Mouse (Mus musculus): Measurements from ENCODE around the gene Wwox. TPM values are rescaled to one million over a fixed set of nuclear protein-coding genes. Genes with fewer than 3 reads are reported as not detected.

Wwox gene
- polyA plus RNA-seq, 2 experiments = 2.5 to 2.6 TPM

DNA sequence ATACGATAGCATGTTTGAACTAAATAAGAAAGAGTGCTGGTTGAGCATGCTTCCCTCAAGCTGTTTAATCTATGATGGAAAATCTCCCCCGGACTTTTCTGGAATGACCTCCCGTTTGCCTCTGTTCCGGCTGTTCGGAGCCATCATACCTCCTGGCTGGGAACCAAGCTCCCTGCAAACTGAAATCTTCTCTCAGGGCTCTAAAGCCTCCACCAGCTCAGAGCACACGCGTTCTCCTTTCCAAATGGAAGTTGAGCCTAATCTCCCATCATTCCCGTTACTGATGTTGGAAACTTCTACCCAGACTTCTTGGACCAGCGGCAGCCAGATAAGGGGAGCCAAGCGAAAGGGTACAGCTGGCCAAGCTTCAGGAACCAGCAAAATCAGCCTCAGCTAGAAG, 37.5 kb downstream of the Wwox start:
- no peak for TF ChIP-seq EP300 (IDR thresholded peaks at IDR 0.05; ENCODE audit: low read depth)
- no peak for TF ChIP-seq CTCF (IDR thresholded peaks at IDR 0.05; ENCODE audit: low read depth)
- no peak for ATAC-seq (ENCODE audit: insufficient read depth)
- no peak for DNase-seq (ENCODE audit: low read depth in 3 of 3, low spot score in 3 of 3)
- Histone ChIP-seq H3K4me1 (replicated peaks; ENCODE audit: control insufficient read depth in 2 of 2, insufficient read depth in 2 of 2, low read length in 1 of 2) (peaks cover 0 to 6% of the 10 kb centered on the region in 2 experiments; a peak in 1 of 4 replicates), H3K27me3 (ENCODE audit: control insufficient read depth, insufficient read depth, low read length) (no peaks in the 10 kb centered on the region), H3K36me3 (replicated peaks; ENCODE audit: control insufficient read depth, insufficient read depth, low read depth) (no peaks in the 10 kb centered on the region), H3K9ac (replicated peaks) (no peak overlapping the region), H3K4me2 (ENCODE audit: low read depth) (no peak overlapping the region), H3K27ac (no peak overlapping the region), H3K9me3 (ENCODE audit: control insufficient read depth, low read length) (no peaks in the 10 kb centered on the region), H3K4me3 (ENCODE audit: insufficient read depth in 1 of 2, low read depth in 2 of 2, low read length in 2 of 2) (no peak overlapping the region)
- 75% methylated on average over 10 of the region's 10 CpGs for WGBS (ENCODE audit: insufficient replicate concordance)

DNA sequence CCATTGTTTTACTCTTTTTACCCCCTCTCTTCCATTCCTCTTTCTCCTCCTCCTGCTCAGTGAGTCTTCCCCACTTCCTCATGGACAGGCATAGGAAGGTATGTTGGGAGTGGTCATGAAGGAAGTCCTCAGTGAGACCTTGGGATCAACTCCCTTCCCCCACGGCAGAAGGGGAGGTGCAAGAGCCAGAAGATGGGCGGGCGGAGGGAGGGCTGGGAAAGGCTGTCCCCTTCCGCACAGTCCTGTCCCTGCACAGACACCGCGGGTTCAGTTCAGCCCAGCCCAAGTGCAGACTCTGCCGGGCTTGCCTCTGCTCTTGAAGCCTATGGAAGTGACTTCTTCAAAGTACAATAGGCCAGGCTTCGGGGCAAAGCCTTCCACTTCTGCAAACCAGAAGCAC, 38.3 kb downstream of the Wwox start:
- Histone ChIP-seq H3K4me2 (ENCODE audit: low read depth) (no peak overlapping the region), H3K9ac (replicated peaks) (no peak overlapping the region), H3K36me3 (replicated peaks; ENCODE audit: control insufficient read depth, insufficient read depth, low read depth) (no peaks in the 10 kb centered on the region), H3K4me3 (ENCODE audit: insufficient read depth in 1 of 2, low read depth in 2 of 2, low read length in 2 of 2) (no peak overlapping the region), H3K27me3 (ENCODE audit: control insufficient read depth, insufficient read depth, low read length) (no peaks in the 10 kb centered on the region), H3K27ac (no peak overlapping the region), H3K4me1 (replicated peaks; ENCODE audit: control insufficient read depth in 2 of 2, insufficient read depth in 2 of 2, low read length in 1 of 2) (peaks cover 0 to 6% of the 10 kb centered on the region in 2 experiments; a peak in 1 of 4 replicates), H3K9me3 (ENCODE audit: control insufficient read depth, low read length) (no peaks in the 10 kb centered on the region)
- TF ChIP-seq EP300 (IDR thresholded peaks at IDR 0.05; ENCODE audit: low read depth) (no peak), CTCF (IDR thresholded peaks at IDR 0.05; ENCODE audit: low read depth) (no peak)
- ATAC-seq (ENCODE audit: insufficient read depth) (0 out of 2 replicates have a peak, but pooled peaks have one; percentile 15), DNase-seq (ENCODE audit: low read depth in 3 of 3, low spot score in 3 of 3) (no peak)
- 62% methylated on average over 8 of the region's 8 CpGs for WGBS (ENCODE audit: insufficient replicate concordance)

DNA sequence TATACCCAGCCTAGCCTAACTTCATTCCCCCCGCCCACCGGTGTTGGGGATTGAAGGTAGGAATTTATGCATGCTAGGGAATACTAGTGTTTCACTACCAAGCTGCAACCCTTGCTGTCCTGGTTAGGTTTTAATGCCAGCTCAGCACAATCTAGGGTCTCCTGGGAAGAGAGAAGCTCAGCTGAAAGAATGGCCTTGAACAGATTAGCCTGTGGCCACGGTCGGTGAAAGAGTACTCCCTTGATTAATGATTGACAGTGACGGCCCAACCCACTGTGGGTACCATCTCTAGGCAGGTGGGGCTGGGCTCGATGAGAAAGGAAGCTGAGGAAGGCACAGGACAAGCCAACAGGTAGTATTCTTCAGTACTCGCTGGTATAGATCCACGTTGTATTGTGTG, 40.3 kb downstream of the Wwox start:
- DNase-seq (ENCODE audit: low read depth in 3 of 3, low spot score in 3 of 3) = no peak
- H3K9me3 ChIP-seq (ENCODE audit: control insufficient read depth, low read length) = no peaks in the 10 kb centered on the region
- H3K4me2 ChIP-seq (ENCODE audit: low read depth) = no peak overlapping the region
- no peaks in the 10 kb centered on the region for H3K27me3 ChIP-seq (ENCODE audit: control insufficient read depth, insufficient read depth, low read length)
- WGBS (ENCODE audit: insufficient replicate concordance) = 60% methylated on average over 8 of the region's 8 CpGs
- no peaks in the 10 kb centered on the region for H3K36me3 ChIP-seq (replicated peaks; ENCODE audit: control insufficient read depth, insufficient read depth, low read depth)
- 0 out of 2 replicates have a peak, but pooled peaks have one; percentile 6 for ATAC-seq (ENCODE audit: insufficient read depth)
- TF ChIP-seq EP300 (IDR thresholded peaks at IDR 0.05; ENCODE audit: low read depth) (no peak), CTCF (IDR thresholded peaks at IDR 0.05; ENCODE audit: low read depth) (no peak)
- H3K27ac ChIP-seq = no peak overlapping the region
- H3K4me1 ChIP-seq (replicated peaks; ENCODE audit: control insufficient read depth in 2 of 2, insufficient read depth in 2 of 2, low read length in 1 of 2) = peaks cover 0 to 6% of the 10 kb centered on the region in 2 experiments; a peak in 1 of 4 replicates
- H3K9ac ChIP-seq (replicated peaks) = no peak overlapping the region
- no peak overlapping the region for H3K4me3 ChIP-seq (ENCODE audit: insufficient read depth in 1 of 2, low read depth in 2 of 2, low read length in 2 of 2)

DNA sequence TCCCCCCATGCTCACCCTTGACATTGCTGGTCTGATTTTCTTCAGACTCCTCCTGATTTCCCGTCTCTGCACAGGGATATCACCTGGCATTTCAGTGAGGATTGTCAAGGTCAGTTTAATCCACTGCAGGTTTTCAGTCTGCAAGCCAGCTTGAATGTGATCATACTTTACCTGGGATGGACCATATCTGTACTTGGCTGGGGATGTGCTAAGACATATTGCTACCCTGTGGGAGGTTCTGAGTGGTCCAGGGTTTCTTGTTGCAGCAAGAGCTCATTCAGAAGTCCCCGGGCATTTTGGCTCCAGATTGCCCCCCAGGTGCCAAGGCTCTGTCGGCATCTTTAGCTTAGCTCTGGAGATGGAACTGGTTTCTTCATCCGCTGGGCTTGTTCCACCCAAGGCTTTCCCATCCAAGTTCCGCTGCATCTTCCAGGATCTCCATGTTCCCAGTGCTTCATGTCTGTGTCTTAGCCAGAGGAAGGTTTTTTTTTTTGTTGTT, 52.3 kb downstream of the Wwox start:
- ATAC-seq (ENCODE audit: insufficient read depth) (no peak), DNase-seq (ENCODE audit: low read depth in 3 of 3, low spot score in 3 of 3) (no peak)

DNA sequence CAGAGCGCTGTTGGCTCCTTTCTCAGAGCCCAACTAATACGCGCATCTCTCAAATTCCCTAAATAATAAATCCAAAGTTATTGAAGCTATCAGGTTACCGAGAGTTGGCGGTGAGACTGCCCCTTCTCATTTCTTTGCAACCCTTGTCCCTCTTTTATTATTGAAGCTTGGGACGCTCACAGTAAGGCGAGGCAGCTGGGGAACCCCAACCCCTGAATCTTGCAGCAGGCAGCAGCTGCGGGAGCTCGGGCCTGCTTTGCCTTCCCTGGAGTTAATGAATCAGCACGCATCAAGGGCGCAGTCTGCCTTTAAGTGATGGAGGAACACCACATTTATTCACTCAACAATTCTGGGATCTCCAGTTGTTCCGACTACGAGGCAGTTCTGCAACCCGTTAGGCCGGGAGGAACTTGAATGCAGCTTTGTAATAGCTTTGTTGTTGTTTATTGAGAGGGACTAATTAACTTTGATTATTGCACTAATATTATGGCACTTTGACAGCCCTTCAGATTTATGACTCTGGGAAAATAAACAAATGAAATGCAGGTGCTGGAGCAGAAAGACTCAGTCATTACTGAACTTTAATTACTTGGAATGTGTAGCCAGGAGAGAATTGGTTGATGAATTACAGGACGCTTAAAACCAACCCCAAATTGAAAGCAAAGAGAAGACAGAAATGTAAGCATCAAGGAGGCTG, 60.1 kb downstream of the Wwox start:
- H3K9ac ChIP-seq (replicated peaks) = no peak overlapping the region
- ATAC-seq (ENCODE audit: insufficient read depth) (no peak), DNase-seq (ENCODE audit: low read depth in 3 of 3, low spot score in 3 of 3) (no peak)
- H3K9me3 ChIP-seq (ENCODE audit: control insufficient read depth, low read length) = no peaks in the 10 kb centered on the region
- peaks cover 0 to 5% of the 10 kb centered on the region in 2 experiments; a peak in 1 of 4 replicates for H3K4me1 ChIP-seq (replicated peaks; ENCODE audit: control insufficient read depth in 2 of 2, insufficient read depth in 2 of 2, low read length in 1 of 2)
- no peak overlapping the region for H3K27ac ChIP-seq
- H3K4me2 ChIP-seq (ENCODE audit: low read depth) = no peak overlapping the region
- H3K4me3 ChIP-seq (ENCODE audit: insufficient read depth in 1 of 2, low read depth in 2 of 2, low read length in 2 of 2) = no peak overlapping the region
- 74% methylated on average over 16 of the region's 16 CpGs for WGBS (ENCODE audit: insufficient replicate concordance)
- H3K36me3 ChIP-seq (replicated peaks; ENCODE audit: control insufficient read depth, insufficient read depth, low read depth) = no peaks in the 10 kb centered on the region
- no peak for TF ChIP-seq CTCF (IDR thresholded peaks at IDR 0.05; ENCODE audit: low read depth)
- TF ChIP-seq EP300 (IDR thresholded peaks at IDR 0.05; ENCODE audit: low read depth) = no peak
- no peaks in the 10 kb centered on the region for H3K27me3 ChIP-seq (ENCODE audit: control insufficient read depth, insufficient read depth, low read length)

More for the DNA sequence above, 52.3 kb downstream of the Wwox start:
- Histone ChIP-seq H3K9me3 (ENCODE audit: control insufficient read depth, low read length) (no peaks in the 10 kb centered on the region), H3K4me2 (ENCODE audit: low read depth) (no peak overlapping the region), H3K27ac (no peak overlapping the region), H3K4me3 (ENCODE audit: insufficient read depth in 1 of 2, low read depth in 2 of 2, low read length in 2 of 2) (no peak overlapping the region), H3K4me1 (replicated peaks; ENCODE audit: control insufficient read depth in 2 of 2, insufficient read depth in 2 of 2, low read length in 1 of 2) (no peaks in the 10 kb centered on the region), H3K9ac (replicated peaks) (no peak overlapping the region), H3K27me3 (ENCODE audit: control insufficient read depth, insufficient read depth, low read length) (no peaks in the 10 kb centered on the region), H3K36me3 (replicated peaks; ENCODE audit: control insufficient read depth, insufficient read depth, low read depth) (no peaks in the 10 kb centered on the region)
- TF ChIP-seq CTCF (IDR thresholded peaks at IDR 0.05; ENCODE audit: low read depth) = no peak
- TF ChIP-seq EP300 (IDR thresholded peaks at IDR 0.05; ENCODE audit: low read depth) = no peak
- WGBS (ENCODE audit: insufficient replicate concordance) = 70% methylated on average over 5 of the region's 5 CpGs

Measured in liver, embryonic 14.5 days (tissue).